Mouse (Mus musculus) C2C12 (cell line): ENCODE results near the gene Hnrnpc. TPM values are rescaled to one million over a fixed set of nuclear protein-coding genes. Genes with fewer than 3 reads are reported as not detected.
"Not testable (repeated sequence)": the region's sequence is repeated elsewhere in the genome, so short reads cannot be mapped to it uniquely, and the experiment has no call there.

ENCODE experiments used
- H3K27me3 ChIP-seq: one replicate; pipeline ENCODE4 v1.6.1; 2011; ENCODE audit not compliant: control insufficient read depth, insufficient read depth, insufficient read length
- H3K36me3 ChIP-seq: one replicate; pipeline ENCODE4 v1.6.1; 2011; ENCODE audit not compliant: control insufficient read depth, insufficient read depth
- H3K4me3 ChIP-seq: one replicate; pipeline ENCODE4 v1.5.1; 2011; ENCODE audit warnings: mild to moderate bottlenecking, control low read depth; ENCODE audit not compliant: poor library complexity, insufficient read depth, severe bottlenecking
- H3K79me2 ChIP-seq: one replicate; pipeline ENCODE4 v1.6.1; 2011; ENCODE audit not compliant: control insufficient read depth, insufficient read depth
- H3K79me3 ChIP-seq: one replicate; pipeline ENCODE4 v1.6.1; 2011; ENCODE audit warnings: low read depth, control low read depth
- H3ac ChIP-seq: one replicate; pipeline ENCODE3; 2011; ENCODE audit warnings: low read depth; ENCODE audit not compliant: control insufficient read depth, insufficient read length
- CEBPB ChIP-seq: IDR thresholded peaks from one replicate; pipeline ENCODE4 v1.6.1; 2011; ENCODE audit warnings: low read depth, mild to moderate bottlenecking, control low read depth, moderate library complexity
- CTCF ChIP-seq: IDR thresholded peaks from one replicate; pipeline ENCODE4 v1.5.1; 2011; ENCODE audit not compliant: control insufficient read depth, insufficient read depth, insufficient read length
- FOSL1 ChIP-seq: IDR thresholded peaks from one replicate; pipeline ENCODE4 v1.8.0; 2011; ENCODE audit warnings: mild to moderate bottlenecking, low read length; ENCODE audit not compliant: poor library complexity, insufficient read depth, severe bottlenecking
- MAX ChIP-seq: IDR thresholded peaks from one replicate; pipeline ENCODE4 v1.6.1; 2011; ENCODE audit warnings: mild to moderate bottlenecking, control low read depth
- MYOD1 ChIP-seq: IDR thresholded peaks from one replicate; pipeline ENCODE4 v1.6.1; 2011; ENCODE audit warnings: low read depth; ENCODE audit not compliant: control insufficient read depth, insufficient read length
- MYOG ChIP-seq: IDR thresholded peaks from one replicate; pipeline ENCODE4 v1.6.1; 2011; ENCODE audit not compliant: control insufficient read depth, insufficient read length; ENCODE audit errors: extremely low read depth
- USF1 ChIP-seq: IDR thresholded peaks from one replicate; pipeline ENCODE4 v1.6.1; 2011; ENCODE audit warnings: low read depth, mild to moderate bottlenecking, control low read depth, moderate library complexity
- polyA plus RNA-seq: library from polyadenylated mRNA; unstranded; fragments of >200 nt; fragmentation: generic; extraction: Trizol; gene quantifications from one replicate; pipeline ENCODE4 v1.2.1, GENCODE M21; 2012; ENCODE audit warnings: missing spikeins

Hnrnpc gene
- polyA plus RNA-seq, 1 experiment: 231 TPM

- Histone ChIP-seq H3K27me3 (no peaks in the 10 kb centered on the region), H3ac (no peak overlapping the region), H3K36me3 (peaks cover 85% of the 10 kb centered on the region), H3K79me2 (peaks cover 69% of the 10 kb centered on the region), H3K79me3 (peaks cover 45% of the 10 kb centered on the region), H3K4me3 (no peak overlapping the region)
- TF ChIP-seq USF1: no peak
- no peak for TF ChIP-seq MYOG
- TF ChIP-seq MAX: no peak
Measured at GRCm38 (mm10) chr14:52083083-52083482, 20.7 kb downstream of the Hnrnpc start.

DNA sequence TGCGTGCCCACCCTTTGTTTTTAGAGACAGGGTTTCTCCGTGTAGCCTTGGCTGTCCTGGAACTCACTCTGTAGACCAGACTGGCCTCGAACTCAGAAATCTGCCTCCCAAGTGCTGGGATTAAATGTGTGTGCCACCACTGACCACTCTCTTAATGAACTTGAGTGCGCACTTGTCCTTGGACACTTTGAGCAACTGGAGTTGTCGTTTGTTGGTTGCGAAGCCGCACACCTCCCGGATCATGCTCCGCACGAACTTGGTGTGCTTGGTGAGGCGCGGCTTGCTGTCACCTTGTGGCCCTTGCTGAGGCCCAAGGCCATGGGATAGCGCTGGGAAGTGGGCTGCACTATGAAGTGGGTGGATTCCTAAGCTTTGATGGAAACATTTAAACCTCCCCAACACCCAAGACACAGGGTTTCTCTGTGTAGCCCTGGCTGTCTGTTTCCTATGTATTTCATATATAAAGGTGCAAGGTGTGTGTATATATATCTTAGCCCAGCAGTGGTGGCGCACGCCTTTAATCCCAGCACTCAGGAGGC, 32.2 kb downstream of the Hnrnpc start:
- TF ChIP-seq MYOD1 (no peak), FOSL1 (no peak), CTCF (no peak), USF1 (no peak)
- no peaks in the 10 kb centered on the region for H3K27me3 ChIP-seq
- H3K36me3 ChIP-seq: peaks cover 53% of the 10 kb centered on the region
- H3K79me3 ChIP-seq: no peaks in the 10 kb centered on the region
- no peaks in the 10 kb centered on the region for H3K79me2 ChIP-seq
- no peak overlapping the region for H3K4me3 ChIP-seq
- no peak overlapping the region for H3ac ChIP-seq

- H3K36me3 ChIP-seq: peaks cover 1% of the 10 kb centered on the region
- H3K4me3 ChIP-seq: no peak overlapping the region
- no peaks in the 10 kb centered on the region for H3K79me2 ChIP-seq
- H3K79me3 ChIP-seq: no peaks in the 10 kb centered on the region
- TF ChIP-seq MAX: no peak
- no peak for TF ChIP-seq MYOD1
- TF ChIP-seq USF1: no peak
- no peak for TF ChIP-seq CTCF
- TF ChIP-seq MYOG: no peak
- no peak for TF ChIP-seq FOSL1
- no peak for TF ChIP-seq CEBPB
- H3K27me3 ChIP-seq: peaks cover 10% of the 10 kb centered on the region
- H3ac ChIP-seq: no peak overlapping the region
Measured at GRCm38 (mm10) chr14:52066135-52066534, 37.7 kb downstream of the Hnrnpc start.

- no peaks in the 10 kb centered on the region for H3K79me2 ChIP-seq
- H3K36me3 ChIP-seq: no peaks in the 10 kb centered on the region
Measured at GRCm38 (mm10) chr14:52061798-52062197, 42.0 kb downstream of the Hnrnpc start.

GRCm38 (mm10) chr14:52060800-52061199, 43.0 kb downstream of the Hnrnpc start:
- Histone ChIP-seq H3K36me3 (no peaks in the 10 kb centered on the region), H3K4me3 (no peak overlapping the region), H3K27me3 (peaks cover 10% of the 10 kb centered on the region), H3ac (no peak overlapping the region), H3K79me3 (no peaks in the 10 kb centered on the region), H3K79me2 (no peaks in the 10 kb centered on the region)
- TF ChIP-seq CEBPB (no peak), FOSL1 (no peak), CTCF (no peak), MYOD1 (no peak), MAX (no peak), USF1 (no peak), MYOG (no peak)

More at GRCm38 (mm10) chr14:52061798-52062197, 42.0 kb downstream of the Hnrnpc start:
- TF ChIP-seq MYOD1 (no peak), MAX (no peak), FOSL1 (no peak)
- Histone ChIP-seq H3K27me3 (peaks cover 10% of the 10 kb centered on the region), H3K4me3 (no peak overlapping the region), H3K79me3 (no peaks in the 10 kb centered on the region), H3ac (no peak overlapping the region)

GRCm38 (mm10) chr14:52059982-52060381, 43.8 kb downstream of the Hnrnpc start:
- Histone ChIP-seq H3K36me3 (no peaks in the 10 kb centered on the region), H3K27me3 (peaks cover 10% of the 10 kb centered on the region), H3K79me3 (no peaks in the 10 kb centered on the region), H3K4me3 (no peak overlapping the region), H3ac (no peak overlapping the region), H3K79me2 (no peaks in the 10 kb centered on the region)
- TF ChIP-seq FOSL1: no peak
- no peak for TF ChIP-seq CTCF
- no peak for TF ChIP-seq USF1
- TF ChIP-seq MYOD1: no peak
- no peak for TF ChIP-seq CEBPB
- no peak for TF ChIP-seq MAX
- TF ChIP-seq MYOG: no peak

GRCm38 (mm10) chr14:52052720-52053119, 51.1 kb downstream of the Hnrnpc start:
- H3K79me3 ChIP-seq, H3K4me3 ChIP-seq, H3K79me2 ChIP-seq, H3ac ChIP-seq, H3K36me3 ChIP-seq, H3K27me3 ChIP-seq: not testable (repeated sequence)
